Comparison of ENCODE assay signal across 7 mouse cellular contexts in the genomic region with DNA sequence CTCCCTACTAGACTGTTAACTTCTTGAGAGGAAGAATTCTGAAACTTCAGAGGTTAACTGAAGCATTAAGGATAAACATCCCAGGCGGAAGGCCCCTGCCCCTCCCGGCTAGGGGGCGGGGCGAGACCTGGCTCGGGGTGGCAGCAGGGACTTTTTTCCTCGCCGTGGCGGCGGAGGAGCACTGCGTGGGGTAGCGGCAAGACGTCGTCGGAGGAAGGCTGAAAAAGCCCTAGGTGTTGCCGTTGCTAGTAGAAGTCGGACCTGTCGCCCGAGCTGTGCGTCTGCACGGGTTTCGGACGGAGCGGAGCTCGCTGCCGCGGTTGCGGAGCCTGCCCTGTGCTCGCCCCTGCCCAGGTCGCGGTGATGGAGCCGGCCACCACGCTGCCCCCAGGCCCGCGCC. TPM values are rescaled to one million over a fixed set of nuclear protein-coding genes. Genes with fewer than 3 reads are reported as not detected.
DNase-seq lines count a peak whose midpoint lies in the region; ATAC-seq lines count a peak whose summit lies in the region.

Gene Kdm5b, plus strand, starts transcription at position 196 of the 400 bp plus-strand sequence.

- H3K4me2 ChIP-seq in embryonic facial prominence, embryonic 13.5 days = peak within 1 kb of the TSS; percentile 61
- H3K4me2 ChIP-seq in limb, embryonic 12.5 days = peak within 1 kb of the TSS; percentile 63
- H3K4me2 ChIP-seq in midbrain, embryonic 14.5 days (ENCODE audit: low read length) = peak within 1 kb of the TSS; percentile 77

- peak within 1 kb of the TSS; percentile 100 for H3K9ac ChIP-seq in embryonic facial prominence, embryonic 13.5 days
- H3K9ac ChIP-seq in limb, embryonic 12.5 days (replicated peaks) = peak within 1 kb of the TSS; percentile 100
- H3K9ac ChIP-seq in midbrain, embryonic 14.5 days (replicated peaks; ENCODE audit: low read length) = peak within 1 kb of the TSS; percentile 95

- ATAC-seq in embryonic facial prominence, embryonic 13.5 days (ENCODE audit: insufficient number of reproducible peaks, insufficient read depth, low FRiP score, low TSS enrichment, low read depth) = peak; percentile 16; the same call in 1 of the 2 replicates
- no peak for ATAC-seq in limb, embryonic 12.5 days (ENCODE audit: insufficient number of reproducible peaks, insufficient read depth, low FRiP score, low TSS enrichment, low read depth)
- ATAC-seq in midbrain, embryonic 14.5 days (ENCODE audit: low FRiP score, low TSS enrichment) = peak; percentile 24

- H3K9me3 ChIP-seq in embryonic facial prominence, embryonic 13.5 days = no peaks in the 10 kb centered on the region
- H3K9me3 ChIP-seq in limb, embryonic 12.5 days = no peaks in the 10 kb centered on the region
- no peaks in the 10 kb centered on the region for H3K9me3 ChIP-seq in midbrain, embryonic 14.5 days (ENCODE audit: control insufficient read depth, low read length)

- peak within 1 kb of the TSS; percentile 100 for H3K4me3 ChIP-seq in embryonic facial prominence, embryonic 13.5 days
- H3K4me3 ChIP-seq in limb, embryonic 12.5 days (replicated peaks) = peak within 1 kb of the TSS; percentile 100
- H3K4me3 ChIP-seq in midbrain, embryonic 14.5 days (replicated peaks; ENCODE audit: low read depth, low read length) = peak within 1 kb of the TSS; percentile 95

- peak within 1 kb of the TSS; percentile 95 for H3K27ac ChIP-seq in embryonic facial prominence, embryonic 13.5 days
- peak within 1 kb of the TSS; percentile 97 for H3K27ac ChIP-seq in limb, embryonic 12.5 days
- H3K27ac ChIP-seq in midbrain, embryonic 14.5 days (replicated peaks; ENCODE audit: low read depth, low read length) = peak within 1 kb of the TSS; percentile 92

- under 1% methylated on average over 34 of the region's 34 CpGs for WGBS in embryonic facial prominence, embryonic 13.5 days
- WGBS in limb, embryonic 12.5 days = 1% methylated on average over 34 of the region's 34 CpGs
- WGBS in midbrain, embryonic 14.5 days = under 1% methylated on average over 34 of the region's 34 CpGs

- no peaks in the 10 kb centered on the region for H3K36me3 ChIP-seq in embryonic facial prominence, embryonic 13.5 days
- H3K36me3 ChIP-seq in limb, embryonic 12.5 days = no peaks in the 10 kb centered on the region
- H3K36me3 ChIP-seq in midbrain, embryonic 14.5 days (ENCODE audit: control insufficient read depth, insufficient read depth, low read length) = no peaks in the 10 kb centered on the region

- peaks cover 40% of the 10 kb centered on the region for H3K4me1 ChIP-seq in embryonic facial prominence, embryonic 13.5 days
- peaks cover 35% of the 10 kb centered on the region for H3K4me1 ChIP-seq in limb, embryonic 12.5 days (replicated peaks)
- peaks cover 31% of the 10 kb centered on the region for H3K4me1 ChIP-seq in midbrain, embryonic 14.5 days (ENCODE audit: control insufficient read depth, insufficient read depth, low read length)

- no peaks in the 10 kb centered on the region for H3K27me3 ChIP-seq in embryonic facial prominence, embryonic 13.5 days
- no peaks in the 10 kb centered on the region for H3K27me3 ChIP-seq in limb, embryonic 12.5 days
- no peaks in the 10 kb centered on the region for H3K27me3 ChIP-seq in midbrain, embryonic 14.5 days (ENCODE audit: control insufficient read depth, insufficient read depth, low read length)

- DNase-seq in adrenal gland, postnatal 14 days = peak; percentile 93
- peak; percentile 92 to 93 for DNase-seq in heart, adult 18-20 months
- peak; percentile 93 for DNase-seq in kidney, adult 18-20 months
- peak; percentile 94 for DNase-seq in midbrain, embryonic 14.5 days
- peak; percentile 84 to 92 for DNase-seq in spleen, adult 18-20 months

RNA-seq across cellular contexts. Expression of gene Kdm5b, which starts in this region (rescaled TPM):
- total RNA-seq in adrenal gland, postnatal 14 days (2021) = 42.0 and 44.0 TPM in 2 replicates
- polyA plus RNA-seq in embryonic facial prominence, embryonic 13.5 days (2015; fragmentation: Nextera tagmentation; extraction: Ambion mirVana) = 88.9 and 93.9 TPM in 2 replicates
- total RNA-seq in heart, adult 18-20 months (2021) = 10 to 100 TPM; 10.6 to 11.3 TPM
- 105 and 111 TPM in 2 replicates for polyA plus RNA-seq in limb, embryonic 12.5 days (2016; fragmentation: Nextera tagmentation; extraction: Ambion mirVana)
- polyA plus RNA-seq in midbrain, embryonic 14.5 days (2014; fragmentation: Nextera tagmentation; extraction: Ambion mirVana) = 79.7 and 111 TPM in 2 replicates
